Mouse (Mus musculus): ENCODE measurements around the gene Olfr390.

Olfr390 gene

GRCm38 (mm10) chr11:73782664-73783063 lies at the start of gene Olfr390:
Gene Olfr390, plus strand, starts transcription at chr11:73782964.
- DNase-seq (ENCODE audit: low spot score): no peak

GRCm38 (mm10) chr11:73759115-73759514 lies 23.6 kb upstream of the Olfr390 start:
- DNase-seq (ENCODE audit: low spot score): no peak

- DNase-seq (ENCODE audit: low spot score): no peak
Observed at GRCm38 (mm10) chr11:73780613-73781012, 2.2 kb upstream of the Olfr390 start, which contains the start of gene Olfr389. Gene Olfr389, minus strand, starts transcription at chr11:73780713.

GRCm38 (mm10) chr11:73802952-73803351 lies 20.2 kb downstream of the Olfr390 start, which contains the start of gene Olfr391-ps:
Gene Olfr391-ps, minus strand, starts transcription at chr11:73803052.
- DNase-seq (ENCODE audit: low spot score): no peak

- DNase-seq (ENCODE audit: low spot score): no peak
Observed at GRCm38 (mm10) chr11:73816949-73817348, 34.2 kb downstream of the Olfr390 start, which contains the start of gene Olfr392. Gene Olfr392, minus strand, starts transcription at chr11:73817049.
